Mouse (Mus musculus) thymus, adult 2 months (tissue): Measurements from ENCODE around the gene Ass1. TPM values are rescaled to one million over a fixed set of nuclear protein-coding genes. Genes with fewer than 3 reads are reported as not detected.

Experiments
- DNase-seq: peaks from one replicate; pipeline ENCODE4 v3.0.0; 2021
- H3K27ac ChIP-seq: fragments of 200-500 bp; 2 replicates; pipeline ENCODE4 v1.5.1; 2012; ENCODE audit warnings: low read length, control low read depth; ENCODE audit not compliant: control insufficient read depth, insufficient read depth
- H3K27me3 ChIP-seq: fragments of 200-500 bp; 2 replicates; pipeline ENCODE4 v1.6.1; 2012; ENCODE audit warnings: mild to moderate bottlenecking, low read length, moderate library complexity, mixed read lengths; ENCODE audit not compliant: control insufficient read depth, insufficient read depth
- H3K36me3 ChIP-seq: fragments of 200-500 bp; 2 replicates; pipeline ENCODE4 v1.6.1; 2012; ENCODE audit warnings: mild to moderate bottlenecking, low read length, moderate library complexity; ENCODE audit not compliant: control insufficient read depth, insufficient read depth
- H3K4me1 ChIP-seq: fragments of 200-500 bp; replicated peaks from 2 replicates; pipeline ENCODE4 v1.6.1; 2012; ENCODE audit warnings: low read length; ENCODE audit not compliant: control insufficient read depth, insufficient read depth
- H3K4me3 ChIP-seq: fragments of 200-500 bp; 2 replicates; pipeline ENCODE4 v1.5.1; 2012; ENCODE audit warnings: mild to moderate bottlenecking, low read length, control low read depth, moderate library complexity; ENCODE audit not compliant: control insufficient read depth, insufficient read depth
- CTCF ChIP-seq: fragments of 200-500 bp; IDR thresholded peaks from 2 replicates; pipeline ENCODE4 v1.5.1; 2012; ENCODE audit warnings: mild to moderate bottlenecking, control low read depth, low read length, moderate library complexity, borderline replicate concordance; ENCODE audit not compliant: control insufficient read depth, poor library complexity, insufficient read depth; ENCODE audit errors: extremely low read depth
- POLR2A ChIP-seq: fragments of 200-500 bp; IDR thresholded peaks from 2 replicates; pipeline ENCODE4 v1.6.1; 2012; ENCODE audit warnings: mild to moderate bottlenecking, low read length, control low read depth, moderate library complexity; ENCODE audit not compliant: control insufficient read depth, poor library complexity, insufficient read depth; ENCODE audit errors: extremely low read depth
- WGBS: fragments of 180-500 bp; shearing (Covaris S2); methylation state at CpG from one replicate; pipeline ENCODE4 v1.1.7; 2018; 5-methylcytosine and 5-hydroxymethylcytosine counted together
- polyA plus RNA-seq: library from polyadenylated mRNA; depleted of rRNA; stranded (reverse); fragments of >200 nt; gene quantifications from 2 replicates; pipeline ENCODE4 v1.2.3, GENCODE M21; 2012

The Ass1 gene
- polyA plus RNA-seq, 1 experiment = 36.3 TPM

DNA sequence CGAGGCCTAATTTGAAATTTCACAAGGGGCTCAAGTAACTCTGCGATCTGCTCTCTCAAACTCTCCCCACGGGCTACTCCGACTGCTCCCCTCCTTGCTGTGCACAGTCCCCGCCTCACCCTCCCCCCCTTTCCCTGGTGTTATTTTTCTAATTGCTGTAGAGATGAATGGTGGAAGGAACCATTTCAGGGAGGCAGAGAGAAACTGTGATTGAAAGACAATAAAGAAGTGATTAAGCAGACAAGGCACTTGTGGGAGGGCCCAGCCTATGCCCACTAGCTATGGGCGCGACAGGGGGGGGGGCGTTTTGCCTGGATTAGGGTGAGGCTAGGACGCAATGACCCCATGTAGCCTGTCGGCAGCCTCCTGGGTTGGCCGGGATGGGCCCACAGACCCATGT lies 23.2 kb downstream of the Ass1 start:
- Histone ChIP-seq H3K4me3 (no peak overlapping the region), H3K4me1 (no peaks in the 10 kb centered on the region), H3K27me3 (no peaks in the 10 kb centered on the region), H3K36me3 (no peaks in the 10 kb centered on the region), H3K27ac (no peak overlapping the region)
- TF ChIP-seq CTCF = no peak
- no peak for TF ChIP-seq POLR2A
- DNase-seq = no peak
- WGBS = 97% methylated on average over 11 of the region's 11 CpGs

- Histone ChIP-seq H3K4me3 (no peak overlapping the region), H3K36me3 (no peaks in the 10 kb centered on the region), H3K27ac (no peak overlapping the region), H3K27me3 (no peaks in the 10 kb centered on the region), H3K4me1 (no peaks in the 10 kb centered on the region)
- no peak for TF ChIP-seq POLR2A
- no peak for TF ChIP-seq CTCF
- 91% methylated on average over 5 of the region's 5 CpGs for WGBS
- DNase-seq = no peak
These were observed 24.3 kb downstream of the Ass1 start for GRCm38 (mm10) chr2:31494315-31494714.

DNA sequence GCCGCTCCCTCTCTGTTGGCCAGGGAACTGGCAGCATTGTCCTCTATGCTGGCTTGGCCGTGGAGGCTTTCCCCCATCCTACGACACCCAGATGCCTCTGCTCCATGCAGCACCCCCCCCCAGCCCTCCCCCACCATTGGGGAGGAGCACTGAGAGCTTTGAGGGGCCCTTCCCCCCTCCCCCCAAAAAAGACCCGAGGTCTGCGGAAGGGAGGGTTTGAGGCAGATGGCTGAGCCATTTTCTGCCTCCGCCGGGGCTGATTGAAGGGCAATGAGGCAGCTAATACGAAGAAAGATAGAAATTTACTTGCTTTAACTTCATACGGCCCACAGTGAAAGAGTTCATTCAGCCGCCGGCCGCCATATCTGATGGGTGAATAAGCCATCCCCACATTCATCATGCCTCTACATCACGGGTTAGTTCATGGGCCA lies 25.1 kb downstream of the Ass1 start:
- Histone ChIP-seq H3K36me3 (no peaks in the 10 kb centered on the region), H3K27ac (no peak overlapping the region), H3K27me3 (no peaks in the 10 kb centered on the region), H3K4me1 (no peaks in the 10 kb centered on the region), H3K4me3 (no peak overlapping the region)
- 91% methylated on average over 13 of the region's 13 CpGs for WGBS
- TF ChIP-seq POLR2A = no peak
- TF ChIP-seq CTCF = no peak
- no peak for DNase-seq

DNA sequence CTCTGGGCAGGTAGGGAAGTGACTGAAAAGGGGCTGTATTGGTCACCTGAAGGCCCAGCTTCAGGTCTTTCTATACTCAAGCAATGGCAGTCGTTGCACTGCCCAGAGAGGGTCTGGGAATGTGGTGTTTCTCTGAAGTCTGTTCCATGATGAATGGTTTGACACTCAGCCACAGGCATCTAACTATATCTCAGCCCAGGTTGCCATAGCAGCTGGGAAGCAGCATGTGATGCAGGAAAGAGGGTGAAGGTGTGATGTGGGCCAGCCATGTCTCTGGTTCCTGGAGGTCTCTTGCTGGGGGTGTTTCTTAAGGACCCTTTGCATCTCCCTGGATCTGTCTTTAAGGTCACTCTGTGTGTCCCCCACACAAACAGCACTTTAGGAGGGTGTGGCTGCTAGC lies 26.1 kb downstream of the Ass1 start:
- no peaks in the 10 kb centered on the region for H3K36me3 ChIP-seq
- TF ChIP-seq POLR2A = no peak
- TF ChIP-seq CTCF = no peak

DNA sequence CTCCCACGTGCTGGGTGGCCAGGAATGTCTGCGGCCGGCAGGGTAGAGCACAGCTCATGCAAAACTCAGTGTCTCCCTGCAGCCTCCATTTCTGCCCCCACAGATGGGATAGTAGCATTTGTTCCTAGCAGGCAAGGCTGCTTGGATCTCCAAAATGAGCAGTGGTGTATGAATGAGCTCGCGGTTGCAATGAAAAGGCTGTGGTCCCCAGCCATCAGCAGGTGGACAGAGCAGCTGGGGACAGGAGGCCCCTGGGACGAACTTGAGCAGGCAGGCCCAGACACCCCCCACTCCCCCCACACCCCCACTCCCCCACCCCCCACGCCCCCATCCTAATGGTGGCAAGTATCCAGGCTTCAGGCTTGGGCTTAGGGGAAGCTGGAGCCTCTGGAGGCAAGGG lies 27.1 kb downstream of the Ass1 start:
- WGBS = 91% methylated on average over 7 of the region's 7 CpGs
- TF ChIP-seq POLR2A (no peak), CTCF (no peak)
- Histone ChIP-seq H3K4me1 (no peaks in the 10 kb centered on the region), H3K4me3 (no peak overlapping the region), H3K27me3 (no peaks in the 10 kb centered on the region), H3K27ac (no peak overlapping the region), H3K36me3 (no peaks in the 10 kb centered on the region)
- no peak for DNase-seq

More for the DNA sequence above, 26.1 kb downstream of the Ass1 start:
- 90% methylated on average over 1 of the region's 1 CpGs for WGBS
- Histone ChIP-seq H3K4me3 (no peak overlapping the region), H3K27ac (no peak overlapping the region), H3K27me3 (no peaks in the 10 kb centered on the region), H3K4me1 (no peaks in the 10 kb centered on the region)
- DNase-seq = no peak

DNA sequence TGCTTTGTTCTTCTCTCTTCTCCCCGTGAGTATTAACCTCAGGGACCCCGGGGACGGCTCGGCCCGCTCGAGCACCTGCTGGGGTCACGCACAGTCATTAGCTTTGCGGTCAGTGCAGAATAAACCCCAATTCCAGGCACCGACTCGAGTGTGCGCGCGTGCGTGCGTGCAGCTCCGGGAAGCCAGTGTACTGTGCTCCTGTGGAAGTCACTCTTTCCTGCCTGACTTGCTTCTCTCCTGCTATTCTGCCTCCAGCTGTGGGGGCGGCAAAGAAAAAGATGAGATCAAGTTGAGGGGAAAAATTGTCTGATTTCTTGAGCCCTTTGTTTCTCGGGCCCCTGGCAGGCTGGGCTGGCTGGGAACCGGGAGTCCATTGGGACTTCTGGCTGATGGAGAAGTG lies 27.6 kb downstream of the Ass1 start:
- no peaks in the 10 kb centered on the region for H3K4me1 ChIP-seq
- WGBS = 97% methylated on average over 19 of the region's 19 CpGs
- H3K4me3 ChIP-seq = no peak overlapping the region
- TF ChIP-seq CTCF = no peak
- no peak for TF ChIP-seq POLR2A
- no peaks in the 10 kb centered on the region for H3K27me3 ChIP-seq
- no peak overlapping the region for H3K27ac ChIP-seq
- no peak for DNase-seq
- H3K36me3 ChIP-seq = no peaks in the 10 kb centered on the region

- H3K36me3 ChIP-seq = no peaks in the 10 kb centered on the region
- no peaks in the 10 kb centered on the region for H3K4me1 ChIP-seq
- TF ChIP-seq CTCF (no peak), POLR2A (no peak)
- H3K27ac ChIP-seq = no peak overlapping the region
- WGBS = 96% methylated on average over 21 of the region's 21 CpGs
- no peaks in the 10 kb centered on the region for H3K27me3 ChIP-seq
- DNase-seq = no peak
- no peak overlapping the region for H3K4me3 ChIP-seq
These were observed 29.6 kb downstream of the Ass1 start for GRCm38 (mm10) chr2:31499327-31500291.
